Mouse (Mus musculus) MEL (cell line): ENCODE data around the gene Mob4. TPM values are rescaled to one million over a fixed set of nuclear protein-coding genes. Genes with fewer than 3 reads are reported as not detected.

Experiments
- DNase-seq: peaks from one replicate; pipeline ENCODE4 v3.0.0; 2011; ENCODE audit warnings: low read depth, low spot score
- H3K27ac ChIP-seq: 2 replicates; pipeline ENCODE4 v1.5.1; 2012; ENCODE audit warnings: low read depth, mild to moderate bottlenecking, control low read depth, low read length, moderate library complexity; ENCODE audit not compliant: control insufficient read depth
- H3K27me3 ChIP-seq, 2 experiments: fragments of 150-350 bp in 1 of 2; sonication (generic) in 1 of 2; 2 replicates each; pipeline ENCODE4 v1.6.1; 2012; ENCODE audit warnings: low read length in 2 of 2, mild to moderate bottlenecking in 2 of 2, improper control_type of control experiment in 1 of 2, moderate library complexity in 1 of 2; ENCODE audit not compliant: insufficient read depth in 2 of 2, control insufficient read depth in 1 of 2
- H3K36me3 ChIP-seq, 2 experiments: 2 replicates each; pipeline ENCODE4 v1.6.1; 2012 to 2014; ENCODE audit warnings: low read length in 2 of 2, improper control_type of control experiment in 1 of 2, inconsistent platforms in 1 of 2, mild to moderate bottlenecking in 1 of 2; ENCODE audit not compliant: insufficient read depth in 2 of 2, control insufficient read depth in 1 of 2
- H3K4me1 ChIP-seq, 2 experiments: fragments of 150-350 bp in 1 of 2; sonication (generic) in 1 of 2; 2 replicates each; pipeline ENCODE4 v1.6.1; 2012; ENCODE audit warnings: low read length in 2 of 2, improper control_type of control experiment in 1 of 2, mild to moderate bottlenecking in 1 of 2; ENCODE audit not compliant: insufficient read depth in 2 of 2, control insufficient read depth in 1 of 2
- H3K4me3 ChIP-seq, 2 experiments: fragments of 150-350 bp in 1 of 2; sonication (generic) in 1 of 2; 2 replicates each; pipeline ENCODE4 v1.5.1; 2012; ENCODE audit warnings: low read depth in 2 of 2, low read length in 2 of 2, mild to moderate bottlenecking in 2 of 2, moderate library complexity in 2 of 2, control low read depth in 1 of 2, improper control_type of control experiment in 1 of 2; ENCODE audit not compliant: control insufficient read depth in 1 of 2, insufficient read depth in 1 of 2
- H3K79me2 ChIP-seq: 2 replicates; pipeline ENCODE4 v1.6.1; 2012; ENCODE audit warnings: mild to moderate bottlenecking, low read length, moderate library complexity; ENCODE audit not compliant: control insufficient read depth, poor library complexity, insufficient read depth
- H3K9ac ChIP-seq: 2 replicates; pipeline ENCODE4 v1.6.1; 2012; ENCODE audit warnings: low read depth, mild to moderate bottlenecking, control low read depth, low read length, moderate library complexity; ENCODE audit not compliant: control insufficient read depth, poor library complexity, severe bottlenecking
- H3K9me3 ChIP-seq: fragments of 150-350 bp; sonication (generic); replicated peaks from 2 replicates; pipeline ENCODE4 v1.6.1; 2012; ENCODE audit warnings: mild to moderate bottlenecking, low read length, improper control_type of control experiment, moderate library complexity; ENCODE audit not compliant: insufficient read depth
- CHD1 ChIP-seq: IDR thresholded peaks from 2 replicates; pipeline ENCODE4 v1.6.1; 2012; ENCODE audit warnings: low read depth, mild to moderate bottlenecking, inconsistent platforms, low read length, improper control_type of control experiment
- E2F4 ChIP-seq: IDR thresholded peaks from 2 replicates; pipeline ENCODE4 v1.6.1; 2011; ENCODE audit warnings: low read depth, low read length, improper control_type of control experiment, borderline replicate concordance
- ETS1 ChIP-seq: IDR thresholded peaks from 2 replicates; pipeline ENCODE4 v1.6.1; 2012; ENCODE audit warnings: low read depth, mild to moderate bottlenecking, inconsistent platforms, low read length, improper control_type of control experiment, moderate library complexity
- JUND ChIP-seq: IDR thresholded peaks from 2 replicates; pipeline ENCODE4 v1.6.1; 2011; ENCODE audit warnings: low read depth, mild to moderate bottlenecking, improper control_type of control experiment, low read length
- MAZ ChIP-seq: IDR thresholded peaks from 2 replicates; pipeline ENCODE4 v1.6.1; 2012; ENCODE audit warnings: low read depth, mild to moderate bottlenecking, inconsistent platforms, low read length, improper control_type of control experiment
- MYC ChIP-seq: IDR thresholded peaks from 2 replicates; pipeline ENCODE4 v1.6.1; 2011; ENCODE audit warnings: low read depth, mild to moderate bottlenecking, low read length, improper control_type of control experiment, moderate library complexity
- POLR2AphosphoS5 ChIP-seq: IDR thresholded peaks from 2 replicates; pipeline ENCODE4 v1.6.1; 2012; ENCODE audit warnings: low read depth, borderline replicate concordance, mild to moderate bottlenecking, inconsistent platforms, low read length, moderate library complexity, mixed read lengths
- TBP ChIP-seq: IDR thresholded peaks from 2 replicates; pipeline ENCODE4 v1.8.0; 2011; ENCODE audit warnings: low read depth, low read length, improper control_type of control experiment
- UBTF ChIP-seq: IDR thresholded peaks from 2 replicates; pipeline ENCODE4 v1.6.1; 2012; ENCODE audit warnings: low read depth, mild to moderate bottlenecking, inconsistent platforms, low read length, improper control_type of control experiment, moderate library complexity, borderline replicate concordance; ENCODE audit not compliant: insufficient read depth
- USF2 ChIP-seq, 2 experiments: IDR thresholded peaks; 2 replicates each; pipeline ENCODE4 v1.6.1; 2011 to 2012; ENCODE audit warnings: improper control_type of control experiment in 2 of 2, low read length in 2 of 2, borderline replicate concordance in 1 of 2, inconsistent platforms in 1 of 2, low read depth in 1 of 2, mild to moderate bottlenecking in 1 of 2; ENCODE audit not compliant: insufficient read depth in 1 of 2
- ZKSCAN1 ChIP-seq: IDR thresholded peaks from 2 replicates; pipeline ENCODE4 v1.6.1; 2012; ENCODE audit warnings: low read depth, mild to moderate bottlenecking, inconsistent platforms, low read length, improper control_type of control experiment, moderate library complexity
- polyA plus RNA-seq, 2 experiments: library from polyadenylated mRNA; stranded (reverse) in 1 of 2; unstranded in 1 of 2; fragments of >175 nt in 1 of 2; fragments of >200 nt in 1 of 2; gene quantifications; 2 replicates each; pipeline versions ENCODE4 v1.2.1 to v1.2.4; 2012; ENCODE audit warnings: low replicate concordance in 2 of 2, low read depth in 1 of 2; ENCODE audit not compliant: insufficient read length in 2 of 2, insufficient read depth in 1 of 2, missing spikeins in 1 of 2
- total RNA-seq: library from RNA; depleted of rRNA; stranded (reverse); fragments of 300-350 nt; gene quantifications from 2 replicates; pipeline ENCODE4 v1.2.3, GENCODE M21; 2012; rRNA removed

Mob4 gene
- total and polyA plus RNA-seq, 3 experiments: 22.0 to 62.1 (median 26.6) TPM

DNA sequence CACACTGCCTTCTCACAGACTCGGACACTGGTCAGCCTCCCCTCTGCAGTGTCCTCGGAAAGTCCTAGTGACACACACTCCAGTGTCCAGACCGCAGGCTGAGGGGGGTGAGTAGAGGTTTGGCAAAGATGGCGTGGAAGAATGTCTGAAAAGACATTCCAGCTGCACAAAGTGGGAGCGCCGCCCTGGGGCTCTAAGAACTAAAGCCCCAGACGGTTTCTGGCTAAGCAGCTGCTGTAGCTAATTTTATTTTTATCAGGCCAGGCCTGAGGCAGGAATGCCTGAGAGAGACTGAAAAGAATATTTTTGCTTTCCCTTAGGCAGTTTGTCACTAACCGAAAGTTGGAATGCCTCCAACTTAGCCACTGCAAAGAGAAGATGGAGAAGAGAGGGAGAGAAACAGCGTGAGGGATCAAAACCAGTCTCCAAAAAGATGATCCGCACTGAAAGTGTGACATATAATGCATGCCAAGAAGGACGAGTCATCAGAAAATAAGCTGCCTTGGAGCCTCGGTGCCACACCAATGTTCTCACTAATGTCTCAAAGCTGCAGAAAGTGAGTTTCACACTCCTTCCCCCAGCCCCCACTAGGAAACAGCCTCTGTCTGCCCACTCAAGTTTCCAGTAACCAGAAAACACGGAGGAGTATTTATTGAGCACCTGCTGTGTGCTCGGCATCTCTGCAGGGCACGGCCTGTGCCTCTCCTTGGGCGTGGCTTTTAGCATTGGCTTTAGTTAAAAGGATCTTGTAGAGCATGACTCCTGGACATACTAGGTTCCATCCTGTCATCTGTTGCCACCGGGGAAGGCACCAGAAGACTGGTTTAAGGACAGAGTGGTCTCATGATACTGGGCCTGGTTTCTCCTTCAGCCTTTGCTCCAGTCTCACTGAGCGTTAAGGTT, 71.1 kb downstream of the Mob4 start:
- no peak overlapping the region for H3K4me3 ChIP-seq
- DNase-seq: no peak
- H3K9me3 ChIP-seq: no peaks in the 10 kb centered on the region
- no peaks in the 10 kb centered on the region for H3K4me1 ChIP-seq
- no peak for TF ChIP-seq CHD1
- no peak for TF ChIP-seq MYC
- TF ChIP-seq TBP: no peak
- TF ChIP-seq POLR2AphosphoS5: no peak
- no peak for TF ChIP-seq ZKSCAN1
- TF ChIP-seq USF2 (IDR thresholded peaks at IDR 0.05; ENCODE audit: borderline replicate concordance in 1 of 2, insufficient read depth in 1 of 2, low read depth in 1 of 2, low read length in 2 of 2): no peak
- no peak for TF ChIP-seq E2F4
- no peak for TF ChIP-seq UBTF
- TF ChIP-seq ETS1: no peak
- no peak for TF ChIP-seq JUND
- no peak for TF ChIP-seq MAZ
- no peak overlapping the region for H3K27ac ChIP-seq
- peaks cover under 1 to 5% of the 10 kb centered on the region in 2 experiments; a peak in 2 of 4 replicates for H3K27me3 ChIP-seq
- H3K79me2 ChIP-seq: no peaks in the 10 kb centered on the region
- no peak overlapping the region for H3K9ac ChIP-seq
- H3K36me3 ChIP-seq: peaks cover 0 to 3% of the 10 kb centered on the region in 2 experiments; a peak in 2 of 4 replicates

Other genes starting within 250 kb of the Mob4 start
- 1.9 and 2.3 TPM in 2 replicates for gene Ankrd44, start 204.8 kb upstream of the Mob4 start, total RNA-seq
- gene Ankrd44, start 204.8 kb upstream of the Mob4 start, polyA plus RNA-seq: 1 to 10 TPM in 1 of 2 experiments, not detected in 1; 4.4 TPM
- 118 and 135 TPM in 2 replicates for gene Sf3b1, start 103.8 kb upstream of the Mob4 start, total RNA-seq
- 100 to 1,000 TPM; 111 to 167 TPM for gene Sf3b1, start 103.8 kb upstream of the Mob4 start, polyA plus RNA-seq
- gene Coq10b, start 78.5 kb upstream of the Mob4 start, total RNA-seq: 9.0 and 13.4 TPM in 2 replicates
- 10 to 100 TPM in 1 of 2 experiments, 1 to 10 TPM in 1; 9.8 to 84.6 TPM for gene Coq10b, start 78.5 kb upstream of the Mob4 start, polyA plus RNA-seq
- 883 and 942 TPM in 2 replicates for gene Hspe1, start 43.1 kb upstream of the Mob4 start, total RNA-seq
- 100 to 1,000 TPM in 1 of 2 experiments, not detected in 1; 752 TPM for gene Hspe1, start 43.1 kb upstream of the Mob4 start, polyA plus RNA-seq
- 775 and 808 TPM in 2 replicates for gene Hspd1, start 43.0 kb upstream of the Mob4 start, total RNA-seq
- 100 to 1,000 TPM; 306 to 885 TPM for gene Hspd1, start 43.0 kb upstream of the Mob4 start, polyA plus RNA-seq
- gene Rftn2, start 95.6 kb downstream of the Mob4 start, total RNA-seq: not detected in 2 replicates
- gene Rftn2, start 95.6 kb downstream of the Mob4 start, polyA plus RNA-seq: under 1 TPM in 1 of 2 experiments, not detected in 1; 0.01 TPM
- 6.6 and 7.6 TPM in 2 replicates for gene Mars2, start 105.9 kb downstream of the Mob4 start, total RNA-seq
- 10 to 100 TPM in 1 of 2 experiments, 1 to 10 TPM in 1; 6.0 to 12.8 TPM for gene Mars2, start 105.9 kb downstream of the Mob4 start, polyA plus RNA-seq
- not detected in 2 replicates for gene Boll, start 232.2 kb downstream of the Mob4 start, total RNA-seq
- not detected for gene Boll, start 232.2 kb downstream of the Mob4 start, polyA plus RNA-seq